In the genomic region with DNA sequence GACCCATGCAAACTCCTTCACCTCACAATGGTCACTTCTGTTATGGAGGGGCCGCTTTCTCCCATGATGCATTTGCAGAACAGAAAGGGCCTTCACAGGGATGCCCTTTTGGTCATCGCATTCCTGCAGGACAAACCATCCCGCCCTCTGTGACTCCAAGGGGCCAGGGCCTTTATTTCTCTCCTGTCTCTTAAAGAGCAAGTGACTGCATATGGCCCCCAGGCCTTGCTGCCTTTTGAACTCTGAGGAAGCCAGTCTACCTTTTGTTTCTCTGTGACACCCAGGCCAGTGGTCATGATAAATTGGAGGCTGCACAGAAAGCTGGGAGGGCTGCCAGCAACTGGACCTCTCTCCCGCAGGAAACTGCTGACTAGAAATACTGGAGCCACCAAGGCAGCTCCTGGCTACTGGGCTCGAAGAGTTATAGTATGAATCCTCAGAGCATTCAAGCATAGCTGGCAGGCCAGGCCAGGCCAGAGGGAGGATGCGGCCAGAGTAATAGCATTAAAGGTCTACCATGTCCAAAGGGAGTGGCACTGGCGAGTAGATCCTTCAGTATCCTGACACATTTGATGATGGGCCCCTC, we compare ENCODE assay signal across 16 mouse cellular contexts. TPM values are rescaled to one million over a fixed set of nuclear protein-coding genes. Genes with fewer than 3 reads are reported as not detected.
DNase-seq lines count a peak whose midpoint lies in the region; ATAC-seq and TF ChIP-seq lines count a peak whose summit lies in the region.
"Had no signal": no experiment of that assay in that cellular context is flagged by ENCODE, and none has a peak within 500 bp of the region (broad histone marks: within the 10 kb centered on the region; RNA-seq: fewer than 3 reads in every experiment).

No protein-coding gene starts in this region.

- H3K4me3 ChIP-seq in liver, adult 2 months (ENCODE audit: insufficient read depth, low read depth, low read length), result no peak overlapping the region
- no peak overlapping the region for H3K4me3 ChIP-seq in liver, postnatal 0 days (ENCODE audit: low read depth, low read length)
- H3K4me3 ChIP-seq in forebrain, embryonic 12.5 days (replicated peaks), result no peak overlapping the region
- H3K4me3 ChIP-seq in hindbrain, embryonic 12.5 days, result no peak overlapping the region
- H3K4me3 ChIP-seq: limb, embryonic 13.5 days; myocyte had no signal

- TF ChIP-seq POLR2A in liver, adult 2 months (IDR thresholded peaks at IDR 0.05; ENCODE audit: extremely low read depth, insufficient read depth, low read length), result no peak

- no peak for TF ChIP-seq EP300 in liver, postnatal 0 days (IDR thresholded peaks at IDR 0.05; ENCODE audit: low read depth)

- no peak for ATAC-seq in liver, postnatal 0 days
- no peak for ATAC-seq in forebrain, embryonic 12.5 days (ENCODE audit: low FRiP score)
- ATAC-seq in hindbrain, embryonic 12.5 days (ENCODE audit: low FRiP score), result no peak
- ATAC-seq: forebrain, embryonic 16.5 days had no signal

- no peaks in the 10 kb centered on the region for H3K27me3 ChIP-seq in liver, adult 2 months (ENCODE audit: control insufficient read depth, insufficient read depth, low read length)
- no peaks in the 10 kb centered on the region for H3K27me3 ChIP-seq in liver, postnatal 0 days (ENCODE audit: insufficient read depth, low read length)
- no peaks in the 10 kb centered on the region for H3K27me3 ChIP-seq in forebrain, embryonic 12.5 days
- no peaks in the 10 kb centered on the region for H3K27me3 ChIP-seq in hindbrain, embryonic 12.5 days
- H3K27me3 ChIP-seq: limb, embryonic 13.5 days had no signal

- H3K9ac ChIP-seq in liver, adult 2 months (ENCODE audit: low read depth, low read length), result no peak overlapping the region
- no peak overlapping the region for H3K9ac ChIP-seq in liver, postnatal 0 days (replicated peaks)
- no peak overlapping the region for H3K9ac ChIP-seq in forebrain, embryonic 12.5 days
- no peak overlapping the region for H3K9ac ChIP-seq in hindbrain, embryonic 12.5 days
- H3K9ac ChIP-seq: limb, embryonic 13.5 days had no signal

- no peaks in the 10 kb centered on the region for H3K9me3 ChIP-seq in liver, postnatal 0 days (ENCODE audit: low read length)
- no peaks in the 10 kb centered on the region for H3K9me3 ChIP-seq in forebrain, embryonic 12.5 days
- H3K9me3 ChIP-seq in hindbrain, embryonic 12.5 days (replicated peaks), result no peaks in the 10 kb centered on the region
- H3K9me3 ChIP-seq: limb, embryonic 13.5 days had no signal

- H3K27ac ChIP-seq in liver, adult 2 months (replicated peaks; ENCODE audit: insufficient read depth, low read depth, low read length), result peak overlapping the region; percentile 96
- no peak overlapping the region for H3K27ac ChIP-seq in liver, postnatal 0 days (ENCODE audit: low read depth)
- H3K27ac ChIP-seq in forebrain, embryonic 12.5 days, result no peak overlapping the region
- no peak overlapping the region for H3K27ac ChIP-seq in hindbrain, embryonic 12.5 days
- H3K27ac ChIP-seq: limb, embryonic 13.5 days had no signal

- TF ChIP-seq CTCF in liver, adult 2 months (IDR thresholded peaks at IDR 0.05; ENCODE audit: low read depth, low read length), result no peak
- TF ChIP-seq CTCF in liver, postnatal 0 days (IDR thresholded peaks at IDR 0.05; ENCODE audit: low read depth), result no peak

- H3K4me2 ChIP-seq in liver, postnatal 0 days (ENCODE audit: low read depth, low read length), result no peak overlapping the region
- no peak overlapping the region for H3K4me2 ChIP-seq in forebrain, embryonic 12.5 days
- H3K4me2 ChIP-seq in hindbrain, embryonic 12.5 days (replicated peaks), result no peak overlapping the region
- H3K4me2 ChIP-seq: limb, embryonic 13.5 days; midbrain, embryonic 11.5 days had no signal

- WGBS in liver, adult 2 months, result 75% methylated on average over 7 of the region's 7 CpGs
- 88% methylated on average over 7 of the region's 7 CpGs for WGBS in liver, postnatal 0 days (ENCODE audit: insufficient replicate concordance)
- 85% methylated on average over 7 of the region's 7 CpGs for WGBS in forebrain, embryonic 12.5 days
- WGBS in hindbrain, embryonic 12.5 days, result 65% methylated on average over 7 of the region's 7 CpGs

- no peaks in the 10 kb centered on the region for H3K36me3 ChIP-seq in liver, adult 2 months (ENCODE audit: control insufficient read depth, insufficient read depth, low read length)
- no peaks in the 10 kb centered on the region for H3K36me3 ChIP-seq in liver, postnatal 0 days (replicated peaks; ENCODE audit: insufficient read depth, low read length)
- no peaks in the 10 kb centered on the region for H3K36me3 ChIP-seq in forebrain, embryonic 12.5 days (replicated peaks)
- H3K36me3 ChIP-seq in hindbrain, embryonic 12.5 days, result no peaks in the 10 kb centered on the region
- H3K36me3 ChIP-seq: limb, embryonic 13.5 days had no signal

- H3K4me1 ChIP-seq in liver, adult 2 months (ENCODE audit: control insufficient read depth, insufficient read depth, low read length), result peaks cover 33% of the 10 kb centered on the region
- no peaks in the 10 kb centered on the region for H3K4me1 ChIP-seq in liver, postnatal 0 days (ENCODE audit: insufficient read depth)
- H3K4me1 ChIP-seq in forebrain, embryonic 12.5 days, result no peaks in the 10 kb centered on the region
- H3K4me1 ChIP-seq in hindbrain, embryonic 12.5 days, result no peaks in the 10 kb centered on the region

- DNase-seq in liver, adult 2 months (ENCODE audit: extremely low read depth, low read depth, low spot score), result peak; percentile 64
- no peak for DNase-seq in liver, postnatal 0 days
- peak; percentile 51 for DNase-seq in adipocyte (ENCODE audit: low spot score)
- peak; percentile 63 for DNase-seq in kidney, adult 11 months
- DNase-seq in kidney, postnatal 10 days, result peak; percentile 77
- DNase-seq in left cerebral cortex, adult 18-20 months (ENCODE audit: low spot score in 2 of 2), result no peak
- DNase-seq: cerebellum, adult 18-20 months; heart, postnatal 4 days; lung, postnatal 4 days; right cerebral cortex, postnatal 4 days had no signal

- H3K79me2 ChIP-seq in liver, adult 2 months (ENCODE audit: control insufficient read depth, insufficient read depth, low read length), result no peaks in the 10 kb centered on the region

RNA-seq across cellular contexts. Expression of gene Olfml2b, which starts 53.5 kb away (rescaled TPM):
- 0.37 and 0.67 TPM in 2 replicates for total RNA-seq in liver, adult 2 months (2014; rRNA removed)
- 0.44 and 0.46 TPM in 2 replicates for polyA plus RNA-seq in liver, adult 2 months (2012; rRNA removed)
- polyA plus RNA-seq in liver, postnatal 0 days (2015; fragmentation: Nextera tagmentation; extraction: Ambion mirVana), result 2.3 and 2.9 TPM in 2 replicates
- 6.1 and 6.5 TPM in 2 replicates for polyA plus RNA-seq in forebrain, embryonic 12.5 days (2016; fragmentation: Nextera tagmentation; extraction: Ambion mirVana)
- polyA plus RNA-seq in hindbrain, embryonic 12.5 days (2016; fragmentation: Nextera tagmentation; extraction: Ambion mirVana), result 8.0 and 10.4 TPM in 2 replicates
- total RNA-seq in left cerebral cortex, adult 18-20 months (2021), result 1 to 10 TPM; 2.2 to 3.1 TPM

Comparison
In these comparisons a context has a peak if more than half of its experiments do, and no peak if none do; other contexts are left out.
1. DNase-seq: peak in liver, adult 2 months (single experiment), adipocyte (single experiment), kidney, adult 11 months (single experiment) and kidney, postnatal 10 days (single experiment); none in liver, postnatal 0 days (single experiment) and left cerebral cortex, adult 18-20 months (0 of 2).